24 mouse cellular contexts compared by ENCODE assay signal in the genomic region with DNA sequence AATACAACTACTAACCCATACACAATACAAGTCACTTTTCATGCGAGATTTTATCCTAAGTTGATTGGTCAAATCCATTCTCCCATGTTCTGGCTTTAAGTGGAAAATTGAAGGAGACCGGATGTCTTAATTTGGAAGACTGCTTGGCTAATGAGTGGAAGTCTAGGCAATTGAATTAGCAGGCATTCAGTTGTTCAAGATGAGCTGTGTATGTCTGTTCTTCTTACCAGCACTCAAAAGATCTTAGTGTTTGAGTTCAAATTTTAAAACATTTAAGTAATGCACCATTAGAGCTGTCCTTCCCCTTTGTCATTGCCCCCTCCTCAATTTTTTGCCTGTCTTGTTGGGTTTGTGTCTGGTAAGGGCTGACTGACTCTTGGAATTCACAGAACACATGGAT. TPM values are rescaled to one million over a fixed set of nuclear protein-coding genes. Genes with fewer than 3 reads are reported as not detected.
DNase-seq lines count a peak whose midpoint lies in the region; ATAC-seq lines count a peak whose summit lies in the region.
"Had no signal": no experiment of that assay in that cellular context is flagged by ENCODE, and none has a peak within 500 bp of the region (broad histone marks: within the 10 kb centered on the region; RNA-seq: fewer than 3 reads in every experiment).

No protein-coding gene starts in this region.

- H3K4me3 ChIP-seq in hindbrain, embryonic 11.5 days (ENCODE audit: low read depth, low read length) = no peak overlapping the region
- H3K4me3 ChIP-seq in hindbrain, embryonic 12.5 days = no peak overlapping the region
- H3K4me3 ChIP-seq in midbrain, embryonic 11.5 days (ENCODE audit: low read depth, low read length) = no peak overlapping the region
- H3K4me3 ChIP-seq in midbrain, embryonic 13.5 days (replicated peaks) = no peak overlapping the region
- peak overlapping the region; percentile 37 for H3K4me3 ChIP-seq in forebrain, embryonic 16.5 days (replicated peaks; ENCODE audit: low read length)
- H3K4me3 ChIP-seq: embryonic facial prominence, embryonic 12.5 days; heart, embryonic 13.5 days; kidney, embryonic 15.5 days; limb, embryonic 13.5 days; lung, embryonic 15.5 days had no signal

- H3K27me3 ChIP-seq in hindbrain, embryonic 11.5 days (ENCODE audit: control insufficient read depth, insufficient read depth, low read length) = no peaks in the 10 kb centered on the region
- H3K27me3 ChIP-seq in hindbrain, embryonic 12.5 days = no peaks in the 10 kb centered on the region
- no peaks in the 10 kb centered on the region for H3K27me3 ChIP-seq in midbrain, embryonic 11.5 days (ENCODE audit: control insufficient read depth, insufficient read depth, low read length)
- H3K27me3 ChIP-seq in midbrain, embryonic 13.5 days = no peaks in the 10 kb centered on the region
- H3K27me3 ChIP-seq in forebrain, embryonic 16.5 days (replicated peaks; ENCODE audit: control insufficient read depth, insufficient read depth, low read length) = no peaks in the 10 kb centered on the region
- H3K27me3 ChIP-seq: embryonic facial prominence, embryonic 12.5 days; heart, embryonic 13.5 days; kidney, embryonic 15.5 days; limb, embryonic 13.5 days; lung, embryonic 15.5 days had no signal

- ATAC-seq in cerebellum, adult (ENCODE audit: insufficient number of reproducible peaks, low FRiP score, low TSS enrichment) = no peak
- no peak for ATAC-seq in hindbrain, embryonic 11.5 days (ENCODE audit: low FRiP score)
- no peak for ATAC-seq in hindbrain, embryonic 12.5 days (ENCODE audit: low FRiP score)
- no peak for ATAC-seq in midbrain, embryonic 11.5 days (ENCODE audit: low FRiP score)
- ATAC-seq in midbrain, embryonic 13.5 days = no peak
- no peak for ATAC-seq in forebrain, embryonic 16.5 days
- ATAC-seq: inflammation-experienced regulatory T-cells, adult 6 months had no signal

- no peak overlapping the region for H3K4me2 ChIP-seq in hindbrain, embryonic 11.5 days (replicated peaks; ENCODE audit: low read depth, low read length)
- no peak overlapping the region for H3K4me2 ChIP-seq in hindbrain, embryonic 12.5 days (replicated peaks)
- H3K4me2 ChIP-seq in midbrain, embryonic 11.5 days = no peak overlapping the region
- H3K4me2 ChIP-seq in midbrain, embryonic 13.5 days (replicated peaks) = no peak overlapping the region
- H3K4me2 ChIP-seq in forebrain, embryonic 16.5 days (ENCODE audit: low read length) = peak overlapping the region; percentile 59
- H3K4me2 ChIP-seq: embryonic facial prominence, embryonic 12.5 days; heart, embryonic 13.5 days; kidney, embryonic 15.5 days; limb, embryonic 13.5 days; liver, embryonic 11.5 days; lung, embryonic 15.5 days had no signal

- 78% methylated on average over 2 of the region's 2 CpGs for WGBS in hindbrain, embryonic 11.5 days
- WGBS in hindbrain, embryonic 12.5 days = 68% methylated on average over 2 of the region's 2 CpGs
- 65% methylated on average over 2 of the region's 2 CpGs for WGBS in midbrain, embryonic 11.5 days
- 46% methylated on average over 2 of the region's 2 CpGs for WGBS in midbrain, embryonic 13.5 days
- WGBS in forebrain, embryonic 16.5 days = 51% methylated on average over 2 of the region's 2 CpGs

- H3K36me3 ChIP-seq in hindbrain, embryonic 11.5 days (ENCODE audit: control insufficient read depth, insufficient read depth, low read length) = 0 out of 2 replicates have a peak, but pooled peaks cover 4% of the 10 kb centered on the region
- H3K36me3 ChIP-seq in hindbrain, embryonic 12.5 days = peaks cover 12% of the 10 kb centered on the region
- peaks cover 8% of the 10 kb centered on the region for H3K36me3 ChIP-seq in midbrain, embryonic 11.5 days (ENCODE audit: control insufficient read depth, insufficient read depth, low read length)
- peaks cover 14% of the 10 kb centered on the region for H3K36me3 ChIP-seq in midbrain, embryonic 13.5 days
- H3K36me3 ChIP-seq in forebrain, embryonic 16.5 days (ENCODE audit: control insufficient read depth, insufficient read depth) = peaks cover 3% of the 10 kb centered on the region; the same call in 1 of the 2 replicates

- peak; percentile 69 for DNase-seq in cerebellum, adult 9-10 months
- no peak for DNase-seq in hindbrain, embryonic 11.5 days (ENCODE audit: low spot score)
- peak; percentile 82 for DNase-seq in midbrain, embryonic 11.5 days (ENCODE audit: low spot score, missing footprints)
- DNase-seq in kidney, adult 9 months = no peak
- DNase-seq: adrenal gland, postnatal 25 days; embryo, embryonic 11 days; gastrocnemius, postnatal 10 days; heart, postnatal 10 days; kidney, adult 11 months; kidney, postnatal 25 days; layer of hippocampus, postnatal 36 days; midbrain, embryonic 14.5 days; thymus, postnatal 4 days had no signal

- 0 out of 2 replicates have a peak overlapping the region, but pooled peaks have one; percentile 14 for H3K27ac ChIP-seq in hindbrain, embryonic 11.5 days (ENCODE audit: low read depth, low read length)
- H3K27ac ChIP-seq in hindbrain, embryonic 12.5 days = no peak overlapping the region
- H3K27ac ChIP-seq in midbrain, embryonic 11.5 days (ENCODE audit: low read depth, low read length) = no peak overlapping the region
- no peak overlapping the region for H3K27ac ChIP-seq in midbrain, embryonic 13.5 days
- peak overlapping the region; percentile 93 for H3K27ac ChIP-seq in forebrain, embryonic 16.5 days (ENCODE audit: low read length)
- H3K27ac ChIP-seq: embryonic facial prominence, embryonic 12.5 days; heart, embryonic 13.5 days; kidney, embryonic 15.5 days; limb, embryonic 13.5 days; lung, embryonic 15.5 days had no signal

- no peak overlapping the region for H3K9ac ChIP-seq in hindbrain, embryonic 11.5 days (ENCODE audit: low read depth, low read length)
- H3K9ac ChIP-seq in hindbrain, embryonic 12.5 days = no peak overlapping the region
- no peak overlapping the region for H3K9ac ChIP-seq in midbrain, embryonic 11.5 days (ENCODE audit: low read length)
- no peak overlapping the region for H3K9ac ChIP-seq in midbrain, embryonic 13.5 days (replicated peaks)
- H3K9ac ChIP-seq in forebrain, embryonic 16.5 days (replicated peaks; ENCODE audit: low read depth, low read length) = peak overlapping the region; percentile 55
- H3K9ac ChIP-seq: embryonic facial prominence, embryonic 12.5 days; heart, embryonic 13.5 days; kidney, embryonic 15.5 days; limb, embryonic 13.5 days; lung, embryonic 15.5 days had no signal

- H3K9me3 ChIP-seq in hindbrain, embryonic 11.5 days (ENCODE audit: control insufficient read depth, low read length) = no peaks in the 10 kb centered on the region
- H3K9me3 ChIP-seq in hindbrain, embryonic 12.5 days (replicated peaks) = no peaks in the 10 kb centered on the region
- H3K9me3 ChIP-seq in midbrain, embryonic 11.5 days (ENCODE audit: control insufficient read depth, low read length) = no peaks in the 10 kb centered on the region
- no peaks in the 10 kb centered on the region for H3K9me3 ChIP-seq in midbrain, embryonic 13.5 days
- no peaks in the 10 kb centered on the region for H3K9me3 ChIP-seq in forebrain, embryonic 16.5 days (ENCODE audit: control insufficient read depth, low read length)
- H3K9me3 ChIP-seq: embryonic facial prominence, embryonic 12.5 days; heart, embryonic 13.5 days; kidney, embryonic 15.5 days; limb, embryonic 13.5 days; lung, embryonic 15.5 days had no signal

- H3K4me1 ChIP-seq in hindbrain, embryonic 11.5 days (replicated peaks; ENCODE audit: control insufficient read depth, insufficient read depth, low read length) = peaks cover 14% of the 10 kb centered on the region
- peaks cover 32% of the 10 kb centered on the region for H3K4me1 ChIP-seq in hindbrain, embryonic 12.5 days
- H3K4me1 ChIP-seq in midbrain, embryonic 11.5 days (ENCODE audit: control insufficient read depth, insufficient read depth, low read length) = peaks cover 45% of the 10 kb centered on the region
- peaks cover 45% of the 10 kb centered on the region for H3K4me1 ChIP-seq in midbrain, embryonic 13.5 days (replicated peaks)
- H3K4me1 ChIP-seq in forebrain, embryonic 16.5 days (replicated peaks; ENCODE audit: control insufficient read depth, insufficient read depth, low read length) = peaks cover 19% of the 10 kb centered on the region

RNA-seq across cellular contexts. Expression of a gene that starts 8.9 kb away (rescaled TPM):
- 9.4 and 20.0 TPM in 2 replicates for polyA plus RNA-seq in hindbrain, embryonic 11.5 days (2014; fragmentation: Nextera tagmentation; extraction: Ambion mirVana)
- polyA plus RNA-seq in hindbrain, embryonic 12.5 days (2016; fragmentation: Nextera tagmentation; extraction: Ambion mirVana) = 10.0 and 10.8 TPM in 2 replicates
- polyA plus RNA-seq in midbrain, embryonic 11.5 days (2014; fragmentation: Nextera tagmentation; extraction: Ambion mirVana) = 10.2 and 10.7 TPM in 2 replicates
- 14.0 and 20.6 TPM in 2 replicates for polyA plus RNA-seq in midbrain, embryonic 13.5 days (2015; fragmentation: Nextera tagmentation; extraction: Ambion mirVana)
- 111 and 146 TPM in 2 replicates for polyA plus RNA-seq in forebrain, embryonic 16.5 days (2015; fragmentation: Nextera tagmentation; extraction: Ambion mirVana)

Comparison
In these comparisons a context has a peak if more than half of its experiments do, and no peak if none do; other contexts are left out.
1. H3K27ac ChIP-seq: peak in hindbrain, embryonic 11.5 days (single experiment) and forebrain, embryonic 16.5 days (single experiment); none in hindbrain, embryonic 12.5 days (single experiment), midbrain, embryonic 11.5 days (single experiment) and midbrain, embryonic 13.5 days (single experiment).
2. DNase-seq: peak in cerebellum, adult 9-10 months (single experiment) and midbrain, embryonic 11.5 days (single experiment); none in hindbrain, embryonic 11.5 days (single experiment) and kidney, adult 9 months (single experiment).